Mouse (Mus musculus): Measurements from ENCODE around the gene Proser3.

The Proser3 gene

GRCm38 (mm10) chr7:30579950-30580349 lies 27.9 kb upstream of the Proser3 start:
- DNase-seq (ENCODE audit: low read depth, low spot score): no peak

GRCm38 (mm10) chr7:30572969-30573368 lies 20.9 kb upstream of the Proser3 start:
- DNase-seq (ENCODE audit: low read depth, low spot score): no peak

GRCm38 (mm10) chr7:30572389-30572788 lies 20.3 kb upstream of the Proser3 start:
- DNase-seq (ENCODE audit: low read depth, low spot score): no peak

- DNase-seq (ENCODE audit: low read depth, low spot score): no peak
Measured at GRCm38 (mm10) chr7:30567555-30567954, 15.5 kb upstream of the Proser3 start.

GRCm38 (mm10) chr7:30566033-30566432 lies 13.9 kb upstream of the Proser3 start:
- DNase-seq (ENCODE audit: low read depth, low spot score): no peak

- DNase-seq (ENCODE audit: low read depth, low spot score): no peak
Measured at GRCm38 (mm10) chr7:30564970-30565571, 13.0 kb upstream of the Proser3 start, which contains the start of gene Igflr1. Gene Igflr1, plus strand, starts transcription at chr7:30565427.

GRCm38 (mm10) chr7:30563906-30564280 lies 11.8 kb upstream of the Proser3 start:
- no peak for DNase-seq (ENCODE audit: low read depth, low spot score)

- peak; percentile 99 for DNase-seq (ENCODE audit: low read depth, low spot score)
Measured at GRCm38 (mm10) chr7:30563117-30563905, 11.2 kb upstream of the Proser3 start, which contains the start of the genes U2af1l4, Gm49396 and Psenen. Gene U2af1l4, plus strand, starts transcription at chr7:30563301. Gene Gm49396, plus strand, starts transcription at chr7:30563344. Gene Psenen, minus strand, starts transcription at chr7:30563627.

GRCm38 (mm10) chr7:30562526-30563116 lies 10.5 kb upstream of the Proser3 start:
- no peak for DNase-seq (ENCODE audit: low read depth, low spot score)

- DNase-seq (ENCODE audit: low read depth, low spot score): no peak
Measured at GRCm38 (mm10) chr7:30560296-30560695, 8.2 kb upstream of the Proser3 start.

GRCm38 (mm10) chr7:30559443-30559954 lies 7.4 kb upstream of the Proser3 start, which contains the start of gene Lin37:
Gene Lin37, minus strand, starts transcription at chr7:30559838.
- peak; percentile 97 for DNase-seq (ENCODE audit: low read depth, low spot score)

GRCm38 (mm10) chr7:30558656-30559442 lies 6.8 kb upstream of the Proser3 start:
- no peak for DNase-seq (ENCODE audit: low read depth, low spot score)

- no peak for DNase-seq (ENCODE audit: low read depth, low spot score)
Measured at GRCm38 (mm10) chr7:30557901-30558514, 5.9 kb upstream of the Proser3 start.

GRCm38 (mm10) chr7:30556894-30557536 lies 4.9 kb upstream of the Proser3 start:
- DNase-seq (ENCODE audit: low read depth, low spot score): no peak

GRCm38 (mm10) chr7:30553810-30554584 lies 1.9 kb upstream of the Proser3 start:
- DNase-seq (ENCODE audit: low read depth, low spot score): no peak

- DNase-seq (ENCODE audit: low read depth, low spot score): no peak
Measured at GRCm38 (mm10) chr7:30553021-30553589, 1.0 kb upstream of the Proser3 start.

GRCm38 (mm10) chr7:30551445-30552101 lies 526 bp downstream of the Proser3 start:
- DNase-seq (ENCODE audit: low read depth, low spot score): no peak

- no peak for DNase-seq (ENCODE audit: low read depth, low spot score)
Measured at GRCm38 (mm10) chr7:30550603-30551002, 1.5 kb downstream of the Proser3 start.

- no peak for DNase-seq (ENCODE audit: low read depth, low spot score)
Measured at GRCm38 (mm10) chr7:30549880-30550279, 2.2 kb downstream of the Proser3 start.
